Mouse (Mus musculus) macrophage (primary cell): ENCODE measurements at regions not wholly inside any gene's neighbourhood (a gene's known extent, or its start where the extent isn't known, plus 50 kb on each side); places are given as distances from the start of the nearest gene placed in this dataset.

Experiments
- H3K27ac ChIP-seq: fragments of 350-480 bp; formaldehyde crosslinking; 2 replicates; pipeline ENCODE4 v1.9.0; 2021
- H3K36me3 ChIP-seq: fragments of 350-480 bp; formaldehyde crosslinking; 2 replicates; pipeline ENCODE4 v1.9.0; 2021; ENCODE audit errors: inconsistent target
- H3K4me3 ChIP-seq: fragments of 350-480 bp; formaldehyde crosslinking; 2 replicates; pipeline ENCODE4 v1.9.0; 2021; ENCODE audit errors: inconsistent target
- H3K79me2 ChIP-seq: fragments of 350-480 bp; formaldehyde crosslinking; 2 replicates; pipeline ENCODE4 v1.9.0; 2021; ENCODE audit errors: inconsistent target
- WGBS: methylation state at CpG from one replicate; pipeline ENCODE4 v1.1.7; 2026; ENCODE audit warnings: inconsistent platforms; ENCODE audit not compliant: missing documents; 5-methylcytosine and 5-hydroxymethylcytosine counted together

GRCm38 (mm10) chr3:78877323-78877722 is 409.0 kb downstream of the Rapgef2 start:
- 88% methylated on average over 3 of the region's 3 CpGs for WGBS
- H3K4me3 ChIP-seq, result no peak overlapping the region
- H3K27ac ChIP-seq, result no peak overlapping the region
- no peaks in the 10 kb centered on the region for H3K79me2 ChIP-seq
- no peaks in the 10 kb centered on the region for H3K36me3 ChIP-seq

DNA sequence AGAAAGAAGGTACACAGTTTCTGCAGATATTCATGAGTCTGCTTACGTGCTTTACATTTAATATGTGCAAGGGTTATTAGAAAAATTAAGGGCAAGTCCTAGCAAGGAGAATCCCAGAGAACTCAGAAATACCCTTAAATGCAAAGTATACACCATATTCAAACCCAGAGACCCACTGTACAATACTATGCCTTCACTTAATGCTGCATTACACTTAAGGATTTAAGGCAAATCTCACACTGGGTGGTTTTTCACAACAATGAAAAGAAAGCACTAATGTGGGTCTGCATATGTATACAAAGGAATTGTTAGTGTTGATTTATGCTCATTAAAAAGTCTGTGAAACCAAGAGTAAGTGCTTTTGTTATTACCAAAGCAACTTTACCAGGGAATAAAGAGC is 419.4 kb downstream of the Rapgef2 start:
- 75% methylated on average over 1 of the region's 1 CpGs for WGBS
- no peak overlapping the region for H3K4me3 ChIP-seq
- no peaks in the 10 kb centered on the region for H3K36me3 ChIP-seq

DNA sequence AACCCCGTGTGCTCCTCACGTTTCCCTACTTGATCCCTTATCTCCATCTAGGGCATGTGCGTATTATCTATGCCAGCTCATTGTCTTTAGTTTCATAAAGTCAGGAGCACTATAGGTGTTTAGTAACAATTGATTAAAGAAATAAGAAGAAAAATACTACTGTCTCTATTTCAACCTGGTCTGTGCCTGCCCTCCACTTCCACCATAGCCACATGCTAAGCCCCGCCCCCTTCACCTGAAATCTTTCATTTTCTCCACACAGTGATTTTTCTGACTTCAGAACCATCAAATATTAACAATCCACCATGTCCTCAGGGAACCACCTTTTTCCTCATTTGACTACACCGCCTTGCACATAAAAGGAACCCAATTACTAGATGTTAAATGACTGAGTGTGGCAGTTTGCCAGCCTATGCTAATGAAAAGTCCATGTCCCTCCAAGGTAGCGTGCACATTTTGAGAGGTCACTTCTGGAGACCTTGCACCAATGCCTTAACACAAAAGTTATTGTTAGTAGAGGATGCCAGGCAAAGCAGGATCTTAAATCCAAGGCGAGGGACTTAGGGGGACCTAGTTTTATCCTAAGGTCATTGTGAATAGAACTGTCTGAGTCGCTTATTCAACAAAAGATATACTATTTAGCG is 420.1 kb downstream of the Rapgef2 start:
- 93% methylated on average over 9 of the region's 9 CpGs for whole genome bisulfite sequencing
- Histone ChIP-seq H3K27ac (no peak overlapping the region), H3K79me2 (no peaks in the 10 kb centered on the region), H3K36me3 (no peaks in the 10 kb centered on the region), H3K4me3 (no peak overlapping the region)

More for the DNA sequence above, 419.4 kb downstream of the Rapgef2 start:
- Histone ChIP-seq H3K79me2 (no peaks in the 10 kb centered on the region), H3K27ac (no peak overlapping the region)

DNA sequence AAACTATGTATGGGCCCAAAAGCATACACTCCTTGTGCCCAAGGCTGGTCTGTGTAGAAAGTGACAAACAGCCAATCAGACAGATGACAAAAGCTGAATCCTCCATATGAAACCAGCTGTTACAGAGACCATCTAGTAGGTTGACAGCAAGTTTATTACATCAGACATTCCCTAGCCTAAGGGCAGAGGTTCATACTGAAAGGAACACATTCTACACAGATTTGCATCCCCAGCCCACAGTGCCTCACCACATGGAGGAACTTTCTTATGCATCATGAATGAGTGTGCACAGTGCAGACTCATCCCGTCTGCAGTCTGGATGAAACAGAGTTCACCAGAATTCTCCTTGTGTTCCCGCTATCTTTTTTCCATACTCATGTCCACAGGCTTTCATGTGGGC is 423.3 kb downstream of the Rapgef2 start:
- Histone ChIP-seq H3K27ac (no peak overlapping the region), H3K36me3 (no peaks in the 10 kb centered on the region), H3K4me3 (no peak overlapping the region), H3K79me2 (no peaks in the 10 kb centered on the region)
- 100% methylated on average over 2 of the region's 2 CpGs for WGBS

DNA sequence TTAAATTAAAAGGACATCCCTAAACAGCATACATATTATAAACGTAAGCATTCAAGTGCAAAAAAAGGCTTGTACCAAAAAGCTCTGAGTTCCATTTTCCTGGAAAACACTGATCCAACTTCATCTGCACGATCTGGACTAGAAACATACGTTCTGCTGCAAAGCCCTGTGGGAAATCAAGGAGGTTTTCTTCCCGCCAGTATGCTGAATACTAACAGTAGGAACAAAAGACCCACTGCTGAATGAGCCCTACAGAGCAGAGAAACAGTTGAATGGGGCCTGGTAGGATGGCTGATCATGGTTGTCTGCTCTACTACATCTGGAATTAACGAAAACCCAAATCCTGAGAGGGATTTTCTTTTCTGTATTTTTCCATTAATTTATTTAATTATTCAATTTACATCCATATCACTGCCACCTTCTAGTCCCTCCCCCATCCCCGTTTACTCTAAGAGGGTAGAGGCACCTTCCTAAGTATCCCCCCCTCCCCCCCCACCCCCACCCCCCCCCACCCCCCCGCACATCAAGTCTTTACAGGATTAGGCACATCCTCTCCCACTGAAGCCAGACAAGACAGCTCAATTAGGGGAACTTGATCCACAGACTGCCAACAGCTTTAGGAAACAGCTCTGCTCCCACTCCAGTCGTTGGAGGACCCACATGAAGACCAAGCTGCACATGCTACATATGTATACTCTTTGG is 439.5 kb downstream of the Rapgef2 start:
- no peak overlapping the region for H3K27ac ChIP-seq
- H3K4me3 ChIP-seq, result no peak overlapping the region
- WGBS, result 81% methylated on average over 7 of the region's 8 CpGs
- H3K79me2 ChIP-seq, result no peaks in the 10 kb centered on the region
- H3K36me3 ChIP-seq, result no peaks in the 10 kb centered on the region

DNA sequence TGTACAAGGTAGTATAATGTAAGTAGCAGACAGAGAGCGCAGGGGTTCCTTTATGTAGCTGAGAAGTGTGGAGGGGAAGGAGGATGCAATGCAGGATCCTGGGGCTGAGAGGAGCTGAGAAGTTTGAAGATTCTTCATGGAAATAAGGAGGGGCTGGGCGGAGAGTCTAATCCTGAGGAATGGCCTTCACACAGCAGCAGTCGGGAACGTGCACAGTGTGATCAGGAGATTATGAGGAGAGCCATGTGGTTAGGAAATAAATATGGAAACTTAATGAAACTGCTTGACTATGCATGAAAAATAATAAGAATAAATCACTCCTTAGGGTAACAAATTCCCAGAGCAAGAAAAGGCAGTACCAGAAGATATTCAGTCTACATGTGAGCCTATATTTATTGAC is 445.1 kb downstream of the Rapgef2 start:
- no peaks in the 10 kb centered on the region for H3K36me3 ChIP-seq
- no peak overlapping the region for H3K4me3 ChIP-seq
- H3K79me2 ChIP-seq, result no peaks in the 10 kb centered on the region
- H3K27ac ChIP-seq, result no peak overlapping the region
- 94% methylated on average over 4 of the region's 4 CpGs for WGBS

DNA sequence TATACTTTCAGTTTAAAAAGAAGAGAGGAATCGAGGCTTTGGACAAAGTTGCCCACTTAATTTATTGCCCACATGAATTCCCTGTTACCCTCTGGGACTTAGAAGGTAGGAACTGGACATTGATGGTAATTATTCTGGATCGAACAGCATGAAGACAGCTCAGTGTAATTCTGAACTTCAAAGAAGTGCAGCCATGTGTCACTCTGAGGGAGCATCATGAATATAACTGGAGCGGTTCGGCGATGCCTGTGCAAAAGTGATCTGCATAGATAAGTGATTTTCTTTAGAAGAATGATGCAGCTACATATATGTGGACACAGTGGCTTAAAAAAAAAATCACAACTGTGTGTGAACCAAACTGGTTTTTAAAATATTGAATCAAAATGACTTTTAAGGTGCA is 449.5 kb downstream of the Rapgef2 start:
- Histone ChIP-seq H3K27ac (no peak overlapping the region), H3K79me2 (no peaks in the 10 kb centered on the region)
- WGBS, result 92% methylated on average over 5 of the region's 5 CpGs

GRCm38 (mm10) chr3:78825505-78825904 is 460.8 kb downstream of the Rapgef2 start:
- H3K4me3 ChIP-seq, result no peak overlapping the region
- no peaks in the 10 kb centered on the region for H3K36me3 ChIP-seq
- 62% methylated on average over 2 of the region's 2 CpGs for WGBS
- H3K27ac ChIP-seq, result no peak overlapping the region
- H3K79me2 ChIP-seq, result no peaks in the 10 kb centered on the region

More for the DNA sequence above, 449.5 kb downstream of the Rapgef2 start:
- no peaks in the 10 kb centered on the region for H3K36me3 ChIP-seq
- H3K4me3 ChIP-seq, result no peak overlapping the region

DNA sequence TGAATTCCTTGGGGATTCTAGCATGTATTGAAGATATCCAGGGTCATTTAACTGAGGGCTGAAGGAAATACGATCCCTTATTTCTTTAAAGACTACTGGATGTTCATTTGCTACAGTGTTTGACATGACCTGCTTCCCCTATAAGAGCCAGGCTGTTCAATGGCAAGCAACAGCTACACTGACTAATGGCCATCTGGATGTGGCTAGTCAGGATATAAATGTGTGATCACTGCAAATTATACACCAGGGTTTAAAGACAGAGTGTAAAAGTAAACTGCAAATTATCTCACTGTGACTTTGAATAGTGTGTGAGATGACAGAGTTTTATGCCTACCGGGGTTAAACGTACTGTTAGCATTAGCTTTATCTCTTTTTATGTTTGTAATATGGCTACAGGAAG is 473.9 kb downstream of the Rapgef2 start:
- no peak overlapping the region for H3K27ac ChIP-seq
- H3K79me2 ChIP-seq, result no peaks in the 10 kb centered on the region
- H3K36me3 ChIP-seq, result no peaks in the 10 kb centered on the region
- WGBS, result 97% methylated on average over 3 of the region's 3 CpGs
- H3K4me3 ChIP-seq, result no peak overlapping the region

DNA sequence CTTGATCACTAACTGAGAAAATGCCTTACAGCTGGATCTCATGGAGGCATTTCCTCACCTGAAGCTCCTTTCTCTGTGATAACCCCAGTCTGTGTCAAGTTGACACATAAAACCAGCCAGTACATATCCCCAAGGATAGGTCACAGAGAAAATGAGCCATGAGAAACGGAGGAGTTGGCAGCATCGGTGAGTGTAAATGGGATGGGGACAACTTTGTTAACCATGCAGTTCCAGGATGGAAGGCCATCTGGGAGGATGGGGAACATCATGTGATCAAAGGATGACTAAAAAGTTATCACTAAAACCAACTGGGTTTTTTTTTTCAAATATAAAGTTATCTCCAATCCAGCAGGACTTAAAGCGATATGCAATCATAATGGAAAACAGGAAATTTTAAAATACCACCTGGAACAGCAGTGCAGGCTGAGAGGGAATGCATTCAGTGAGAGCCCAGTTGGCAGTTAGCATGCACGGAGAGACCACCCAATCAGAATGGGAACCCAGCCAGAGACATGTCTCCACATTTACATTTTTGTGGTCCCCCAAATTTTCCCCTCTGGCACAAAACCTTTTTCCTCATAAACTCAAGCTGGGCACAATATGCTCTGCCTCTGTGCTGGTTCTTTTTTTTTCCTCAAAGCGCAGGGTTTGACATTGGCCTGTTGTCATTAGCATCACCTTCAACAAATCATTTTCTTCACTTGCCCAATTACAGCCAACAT is 475.7 kb downstream of the Rapgef2 start:
- Histone ChIP-seq H3K36me3 (no peaks in the 10 kb centered on the region), H3K79me2 (no peaks in the 10 kb centered on the region), H3K27ac (no peak overlapping the region), H3K4me3 (no peak overlapping the region)
- WGBS, result 92% methylated on average over 5 of the region's 5 CpGs

DNA sequence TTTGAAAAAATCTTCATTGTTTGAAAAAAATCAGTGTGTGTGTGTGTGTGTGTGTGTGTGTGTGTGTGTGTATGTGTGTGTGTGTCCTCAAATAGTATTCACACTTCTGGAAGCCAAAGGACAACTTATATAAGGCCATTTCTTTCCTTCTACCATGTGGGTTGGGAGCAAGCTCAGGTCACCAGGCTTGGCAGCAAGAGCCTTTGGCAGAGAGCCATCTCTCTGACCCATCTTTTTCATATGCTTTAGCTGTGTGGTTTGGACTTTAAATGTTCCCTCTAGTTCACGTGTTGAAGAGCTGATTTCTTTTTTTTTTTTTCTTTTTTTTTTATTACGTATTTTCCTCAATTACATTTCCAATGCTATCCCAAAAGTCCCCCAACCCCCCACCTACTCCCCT is 483.1 kb downstream of the Rapgef2 start:
- no peak overlapping the region for H3K27ac ChIP-seq
- H3K4me3 ChIP-seq, result no peak overlapping the region
- no peaks in the 10 kb centered on the region for H3K79me2 ChIP-seq
- WGBS, result no CpG with 5 or more reads among the region's 2 CpGs
- no peaks in the 10 kb centered on the region for H3K36me3 ChIP-seq

- no peaks in the 10 kb centered on the region for H3K79me2 ChIP-seq
- no peaks in the 10 kb centered on the region for H3K36me3 ChIP-seq
- WGBS, result 94% methylated on average over 4 of the region's 4 CpGs
- no peak overlapping the region for H3K4me3 ChIP-seq
- H3K27ac ChIP-seq, result no peak overlapping the region
These were observed 490.3 kb downstream of the Rapgef2 start for GRCm38 (mm10) chr3:78795951-78796455.

DNA sequence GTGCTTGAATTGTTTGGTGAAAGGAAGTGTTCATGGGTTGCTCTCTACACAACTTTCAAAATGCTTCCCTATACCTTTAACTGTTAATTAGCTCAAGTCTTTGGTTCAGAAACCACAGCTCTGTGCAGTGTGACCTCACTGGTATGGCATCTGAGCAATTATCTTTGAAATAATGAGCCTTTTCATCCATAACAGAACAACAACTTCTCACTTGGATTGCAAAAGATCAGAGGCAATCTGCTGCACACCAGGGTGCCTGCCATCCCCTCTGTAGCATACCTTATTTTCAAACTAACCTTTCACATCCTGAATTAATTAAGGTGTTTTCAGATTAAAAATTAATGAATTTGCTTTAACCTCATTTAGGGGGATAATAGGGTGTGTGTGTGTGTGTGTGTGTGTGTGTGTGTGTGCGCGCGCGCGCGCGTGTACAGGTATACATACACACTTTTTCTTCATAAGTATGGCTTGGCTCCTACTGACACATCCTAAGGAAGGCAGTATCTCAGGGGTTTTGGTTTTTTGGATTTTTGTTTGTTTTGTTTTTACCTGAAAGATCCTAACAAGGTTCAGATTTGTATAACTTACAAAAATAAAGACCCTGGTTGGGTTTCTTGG is 493.8 kb downstream of the Rapgef2 start:
- H3K79me2 ChIP-seq, result no peaks in the 10 kb centered on the region
- WGBS, result 96% methylated on average over 7 of the region's 7 CpGs

GRCm38 (mm10) chr3:78782766-78783165 is 503.6 kb downstream of the Rapgef2 start:
- no peak overlapping the region for H3K4me3 ChIP-seq
- H3K36me3 ChIP-seq, result no peaks in the 10 kb centered on the region
- WGBS, result 50% methylated on average over 1 of the region's 1 CpGs
- H3K79me2 ChIP-seq, result no peaks in the 10 kb centered on the region
- H3K27ac ChIP-seq, result no peak overlapping the region

More for the DNA sequence above, 493.8 kb downstream of the Rapgef2 start:
- Histone ChIP-seq H3K36me3 (no peaks in the 10 kb centered on the region), H3K4me3 (no peak overlapping the region), H3K27ac (no peak overlapping the region)
